Mouse (Mus musculus) E14TG2a.4 (cell line): ENCODE results near the gene Taf1c.

Experiments used
- CTCF ChIP-seq: conservative IDR thresholded peaks from 2 replicates; pipeline ENCODE4 v1.5.1; 2014; ENCODE audit warnings: low read length
- NANOG ChIP-seq: IDR thresholded peaks from 2 replicates; pipeline ENCODE4 v1.6.1; 2014; ENCODE audit warnings: borderline replicate concordance, low read length, mixed read lengths
- POU5F1 ChIP-seq: IDR thresholded peaks from 2 replicates; pipeline ENCODE4 v1.6.1; 2014; ENCODE audit warnings: low read length, borderline replicate concordance

DNA sequence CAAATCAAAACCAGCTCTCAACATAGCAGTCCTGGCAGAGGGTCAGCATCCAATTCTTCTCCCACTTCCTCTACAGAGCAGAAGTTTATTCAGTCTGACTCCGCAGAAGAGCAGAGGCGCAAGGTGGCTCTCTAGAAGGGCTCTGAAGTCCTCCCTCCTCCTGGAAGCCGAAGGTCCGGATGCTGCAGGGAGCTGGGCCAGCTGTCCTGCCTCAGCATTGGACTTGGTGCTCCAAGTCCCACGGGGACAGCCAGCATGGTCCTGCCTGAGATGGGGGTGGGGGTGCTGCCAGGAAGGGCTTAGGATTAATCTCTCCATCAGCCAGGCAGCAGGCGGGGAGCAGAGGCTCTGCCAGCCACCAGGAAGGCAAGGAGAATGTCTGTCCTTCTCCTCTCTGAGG, 30.4 kb upstream of the Taf1c start, which contains the start of gene Kcng4:
- TF ChIP-seq CTCF = no peak
- no peak for TF ChIP-seq POU5F1
- TF ChIP-seq NANOG = no peak
